Mouse (Mus musculus) stomach, postnatal 0 days (tissue): ENCODE results near the gene Rorc. TPM values are rescaled to one million over a fixed set of nuclear protein-coding genes. Genes with fewer than 3 reads are reported as not detected.

Experiments
- ATAC-seq: fragments of 200-750 bp; cut with Nextera tagmentation; 2 replicates; pipeline ENCODE4 v1.8.0; 2017; ENCODE audit not compliant: low FRiP score, low TSS enrichment
- DNase-seq: peaks from one replicate; pipeline ENCODE4 v3.0.0-alpha.2; 2016; ENCODE audit warnings: low spot score
- H3K27ac ChIP-seq: fragments of 300-500 bp; sonication (generic); replicated peaks from 2 replicates; pipeline ENCODE4 v1.5.1; 2014; ENCODE audit warnings: mild to moderate bottlenecking, control low read depth
- H3K27me3 ChIP-seq: fragments of 300-500 bp; sonication (generic); 2 replicates; pipeline ENCODE4 v1.6.1; 2014; ENCODE audit warnings: low read length; ENCODE audit not compliant: control insufficient read depth, insufficient read depth
- H3K36me3 ChIP-seq: fragments of 300-500 bp; sonication (generic); 2 replicates; pipeline ENCODE4 v1.6.1; 2014; ENCODE audit warnings: low read length, mixed read lengths; ENCODE audit not compliant: control insufficient read depth, insufficient read depth
- H3K4me1 ChIP-seq: fragments of 300-500 bp; sonication (generic); replicated peaks from 2 replicates; pipeline ENCODE4 v1.6.1; 2014; ENCODE audit warnings: antibody characterized with exemption; ENCODE audit not compliant: control insufficient read depth, insufficient read depth
- H3K4me2 ChIP-seq: fragments of 300-500 bp; sonication (generic); replicated peaks from 2 replicates; pipeline ENCODE4 v1.6.1; 2014; ENCODE audit warnings: low read depth, mild to moderate bottlenecking, control low read depth, moderate library complexity
- H3K4me3 ChIP-seq: fragments of 300-500 bp; sonication (generic); 2 replicates; pipeline ENCODE4 v1.5.1; 2014; ENCODE audit warnings: low read depth, low read length, control low read depth
- H3K9ac ChIP-seq: fragments of 300-500 bp; sonication (generic); 2 replicates; pipeline ENCODE4 v1.6.1; 2014; ENCODE audit warnings: mild to moderate bottlenecking, low read length, control low read depth, mixed read lengths
- H3K9me3 ChIP-seq: fragments of 300-500 bp; sonication (generic); 2 replicates; pipeline ENCODE4 v1.6.1; 2016; ENCODE audit warnings: low read length; ENCODE audit not compliant: control insufficient read depth
- CTCF ChIP-seq: IDR thresholded peaks from 2 replicates; pipeline ENCODE4 v1.5.1; 2016; ENCODE audit warnings: antibody characterized with exemption, low read depth, mild to moderate bottlenecking, moderate library complexity
- EP300 ChIP-seq: optimal IDR thresholded peaks from 2 replicates; pipeline ENCODE3; 2016; ENCODE audit warnings: antibody characterized with exemption
- WGBS: fragments of 180-500 bp; shearing (Covaris S2); extraction: QIAGEN DNeasy Blood & Tissue Kit; methylation state at CpG from one replicate; pipeline ENCODE4 v1.1.7; 2014; 5-methylcytosine and 5-hydroxymethylcytosine counted together
- polyA plus RNA-seq: library from polyadenylated mRNA; unstranded; fragments of >200 nt; fragmentation: Nextera tagmentation; extraction: Ambion mirVana; gene quantifications from 2 replicates; pipeline ENCODE4 v1.2.1, GENCODE M21; 2015

Rorc gene
- polyA plus RNA-seq, 1 experiment from 2014 or later, result 7.5 TPM

GRCm38 (mm10) chr3:94377028-94377923 lies 4.7 kb downstream of the Rorc start:
- Histone ChIP-seq H3K27ac (no peak overlapping the region), H3K4me2 (no peak overlapping the region), H3K9me3 (no peaks in the 10 kb centered on the region), H3K36me3 (no peaks in the 10 kb centered on the region), H3K27me3 (no peaks in the 10 kb centered on the region), H3K4me3 (no peak overlapping the region), H3K9ac (no peak overlapping the region), H3K4me1 (no peaks in the 10 kb centered on the region)
- no peak for ATAC-seq
- TF ChIP-seq EP300 (no peak), CTCF (no peak)
- no peak for DNase-seq
- WGBS, result 21% methylated on average over 13 of the region's 13 CpGs

- TF ChIP-seq EP300, result no peak
- no peak for TF ChIP-seq CTCF
- no peak overlapping the region for H3K9ac ChIP-seq
- H3K27me3 ChIP-seq, result no peaks in the 10 kb centered on the region
- H3K4me3 ChIP-seq, result no peak overlapping the region
- no peaks in the 10 kb centered on the region for H3K9me3 ChIP-seq
- H3K27ac ChIP-seq, result no peak overlapping the region
- no peak overlapping the region for H3K4me2 ChIP-seq
- no peaks in the 10 kb centered on the region for H3K4me1 ChIP-seq
- H3K36me3 ChIP-seq, result no peaks in the 10 kb centered on the region
- 21% methylated on average over 9 of the region's 9 CpGs for WGBS
- DNase-seq, result no peak
- ATAC-seq, result no peak
Measured at GRCm38 (mm10) chr3:94379831-94380510, 7.4 kb downstream of the Rorc start.

- H3K9ac ChIP-seq, result no peak overlapping the region
- 65% methylated on average over 5 of the region's 5 CpGs for WGBS
- no peak for TF ChIP-seq CTCF
- ATAC-seq (no peak), DNase-seq (no peak)
- no peaks in the 10 kb centered on the region for H3K9me3 ChIP-seq
- H3K4me1 ChIP-seq, result no peaks in the 10 kb centered on the region
- no peaks in the 10 kb centered on the region for H3K36me3 ChIP-seq
- no peak overlapping the region for H3K27ac ChIP-seq
- no peak overlapping the region for H3K4me2 ChIP-seq
- H3K4me3 ChIP-seq, result no peak overlapping the region
- H3K27me3 ChIP-seq, result no peaks in the 10 kb centered on the region
Measured at GRCm38 (mm10) chr3:94382308-94382707, 9.7 kb downstream of the Rorc start.

- no peaks in the 10 kb centered on the region for H3K4me1 ChIP-seq
- TF ChIP-seq CTCF (no peak), EP300 (no peak)
- H3K4me2 ChIP-seq, result no peak overlapping the region
- H3K9ac ChIP-seq, result no peak overlapping the region
- ATAC-seq (no peak), DNase-seq (no peak)
- H3K9me3 ChIP-seq, result no peaks in the 10 kb centered on the region
- no peak overlapping the region for H3K4me3 ChIP-seq
- H3K36me3 ChIP-seq, result no peaks in the 10 kb centered on the region
- 55% methylated on average over 3 of the region's 3 CpGs for WGBS
- no peak overlapping the region for H3K27ac ChIP-seq
- H3K27me3 ChIP-seq, result no peaks in the 10 kb centered on the region
Measured at GRCm38 (mm10) chr3:94383476-94383875, 10.9 kb downstream of the Rorc start.

- DNase-seq (no peak), ATAC-seq (no peak)
- H3K4me1 ChIP-seq, result no peaks in the 10 kb centered on the region
- no peak for TF ChIP-seq EP300
- TF ChIP-seq CTCF, result no peak
- WGBS, result 55% methylated on average over 4 of the region's 4 CpGs
- no peaks in the 10 kb centered on the region for H3K36me3 ChIP-seq
- H3K9ac ChIP-seq, result no peak overlapping the region
- H3K27me3 ChIP-seq, result no peaks in the 10 kb centered on the region
- no peak overlapping the region for H3K27ac ChIP-seq
- H3K4me2 ChIP-seq, result no peak overlapping the region
- H3K4me3 ChIP-seq, result no peak overlapping the region
- no peaks in the 10 kb centered on the region for H3K9me3 ChIP-seq
Measured at GRCm38 (mm10) chr3:94386671-94387070, 14.1 kb downstream of the Rorc start.

GRCm38 (mm10) chr3:94387391-94387790 lies 14.8 kb downstream of the Rorc start:
- Histone ChIP-seq H3K27me3 (no peaks in the 10 kb centered on the region), H3K4me1 (no peaks in the 10 kb centered on the region), H3K9ac (no peak overlapping the region), H3K9me3 (no peaks in the 10 kb centered on the region), H3K27ac (no peak overlapping the region), H3K4me3 (no peak overlapping the region), H3K36me3 (no peaks in the 10 kb centered on the region), H3K4me2 (no peak overlapping the region)
- DNase-seq, result no peak
- no peak for ATAC-seq
- WGBS, result 90% methylated on average over 10 of the region's 10 CpGs
- TF ChIP-seq CTCF, result no peak
- TF ChIP-seq EP300, result no peak
